Mouse (Mus musculus): ENCODE results near the gene Hacd4. TPM values are rescaled to one million over a fixed set of nuclear protein-coding genes. Genes with fewer than 3 reads are reported as not detected.
A peak's percentile ranks its signal among the peaks of the same experiment; 100 is the strongest.

The Hacd4 gene
- polyA plus RNA-seq, 1 experiment from 2014 or later, result 20.3 TPM

GRCm38 (mm10) chr4:88370819-88371218 lies 67.9 kb downstream of the Hacd4 start:
- 89% methylated on average over 8 of the region's 8 CpGs for WGBS
- Histone ChIP-seq H3K9me3 (ENCODE audit: low read length) (no peaks in the 10 kb centered on the region), H3K4me1 (ENCODE audit: insufficient read depth, low read length) (no peaks in the 10 kb centered on the region), H3K9ac (replicated peaks; ENCODE audit: low read length) (no peak overlapping the region), H3K4me2 (replicated peaks; ENCODE audit: low read depth, low read length) (no peak overlapping the region), H3K4me3 (ENCODE audit: low read length) (no peak overlapping the region), H3K27ac (ENCODE audit: low read length) (no peak overlapping the region), H3K27me3 (ENCODE audit: insufficient read depth, low read length) (no peaks in the 10 kb centered on the region), H3K36me3 (ENCODE audit: insufficient read depth, low read length) (no peaks in the 10 kb centered on the region)
- no peak for ATAC-seq (ENCODE audit: low FRiP score, low TSS enrichment)

GRCm38 (mm10) chr4:88369951-88370350 lies 68.8 kb downstream of the Hacd4 start:
- no peak overlapping the region for H3K4me2 ChIP-seq (replicated peaks; ENCODE audit: low read depth, low read length)
- no peaks in the 10 kb centered on the region for H3K36me3 ChIP-seq (ENCODE audit: insufficient read depth, low read length)
- ATAC-seq (ENCODE audit: low FRiP score, low TSS enrichment), result no peak
- no peak overlapping the region for H3K4me3 ChIP-seq (ENCODE audit: low read length)
- H3K27me3 ChIP-seq (ENCODE audit: insufficient read depth, low read length), result no peaks in the 10 kb centered on the region
- 72% methylated on average over 6 of the region's 6 CpGs for WGBS
- no peaks in the 10 kb centered on the region for H3K4me1 ChIP-seq (ENCODE audit: insufficient read depth, low read length)
- H3K9ac ChIP-seq (replicated peaks; ENCODE audit: low read length), result no peak overlapping the region
- H3K9me3 ChIP-seq (ENCODE audit: low read length), result no peaks in the 10 kb centered on the region
- no peak overlapping the region for H3K27ac ChIP-seq (ENCODE audit: low read length)

GRCm38 (mm10) chr4:88357431-88357830 lies 81.3 kb downstream of the Hacd4 start:
- no peak overlapping the region for H3K9ac ChIP-seq (replicated peaks; ENCODE audit: low read length)
- no peak overlapping the region for H3K4me2 ChIP-seq (replicated peaks; ENCODE audit: low read depth, low read length)
- no peaks in the 10 kb centered on the region for H3K4me1 ChIP-seq (ENCODE audit: insufficient read depth, low read length)
- H3K4me3 ChIP-seq (ENCODE audit: low read length), result no peak overlapping the region
- WGBS, result 87% methylated on average over 3 of the region's 3 CpGs
- 0 out of 2 replicates have a peak, but pooled peaks cover 5% of the 10 kb centered on the region for H3K36me3 ChIP-seq (ENCODE audit: insufficient read depth, low read length)
- no peaks in the 10 kb centered on the region for H3K27me3 ChIP-seq (ENCODE audit: insufficient read depth, low read length)
- H3K9me3 ChIP-seq (ENCODE audit: low read length), result no peaks in the 10 kb centered on the region
- no peak for ATAC-seq (ENCODE audit: low FRiP score, low TSS enrichment)
- H3K27ac ChIP-seq (ENCODE audit: low read length), result no peak overlapping the region

GRCm38 (mm10) chr4:88356652-88357051 lies 82.1 kb downstream of the Hacd4 start:
- Histone ChIP-seq H3K9ac (replicated peaks; ENCODE audit: low read length) (no peak overlapping the region), H3K36me3 (ENCODE audit: insufficient read depth, low read length) (0 out of 2 replicates have a peak, but pooled peaks cover 5% of the 10 kb centered on the region), H3K9me3 (ENCODE audit: low read length) (no peaks in the 10 kb centered on the region), H3K4me1 (ENCODE audit: insufficient read depth, low read length) (no peaks in the 10 kb centered on the region), H3K27ac (ENCODE audit: low read length) (no peak overlapping the region), H3K4me2 (replicated peaks; ENCODE audit: low read depth, low read length) (no peak overlapping the region), H3K27me3 (ENCODE audit: insufficient read depth, low read length) (no peaks in the 10 kb centered on the region), H3K4me3 (ENCODE audit: low read length) (no peak overlapping the region)
- no peak for ATAC-seq (ENCODE audit: low FRiP score, low TSS enrichment)
- WGBS, result 71% methylated on average over 2 of the region's 2 CpGs

GRCm38 (mm10) chr4:88350910-88351309 lies 87.8 kb downstream of the Hacd4 start:
- ATAC-seq (ENCODE audit: low FRiP score, low TSS enrichment), result peak; percentile 71; the same call in 1 of the 2 replicates
- no peaks in the 10 kb centered on the region for H3K4me1 ChIP-seq (ENCODE audit: insufficient read depth, low read length)
- no peak overlapping the region for H3K4me3 ChIP-seq (ENCODE audit: low read length)
- H3K27ac ChIP-seq (ENCODE audit: low read length), result no peak overlapping the region
- no peaks in the 10 kb centered on the region for H3K9me3 ChIP-seq (ENCODE audit: low read length)
- no peak overlapping the region for H3K4me2 ChIP-seq (replicated peaks; ENCODE audit: low read depth, low read length)
- no peaks in the 10 kb centered on the region for H3K36me3 ChIP-seq (ENCODE audit: insufficient read depth, low read length)
- WGBS, result 4% methylated on average over 4 of the region's 4 CpGs
- no peaks in the 10 kb centered on the region for H3K27me3 ChIP-seq (ENCODE audit: insufficient read depth, low read length)
- no peak overlapping the region for H3K9ac ChIP-seq (replicated peaks; ENCODE audit: low read length)

Other genes starting within 250 kb of the Hacd4 start
- gene Ifnb1, start 83.8 kb upstream of the Hacd4 start, polyA plus RNA-seq (2015; fragmentation: Nextera tagmentation; extraction: Ambion mirVana), result not detected in 2 replicates
- gene Ifna15, start 119.3 kb upstream of the Hacd4 start, polyA plus RNA-seq (2015; fragmentation: Nextera tagmentation; extraction: Ambion mirVana), result not detected in 2 replicates
- gene Ifna14, start 132.9 kb upstream of the Hacd4 start, polyA plus RNA-seq (2015; fragmentation: Nextera tagmentation; extraction: Ambion mirVana), result not detected in 2 replicates
- not detected in 2 replicates for gene Ifna9, start 153.5 kb upstream of the Hacd4 start, polyA plus RNA-seq (2015; fragmentation: Nextera tagmentation; extraction: Ambion mirVana)
- not detected in 2 replicates for gene Ifna12, start 164.4 kb upstream of the Hacd4 start, polyA plus RNA-seq (2015; fragmentation: Nextera tagmentation; extraction: Ambion mirVana)
- gene C87499, start 195.5 kb upstream of the Hacd4 start, polyA plus RNA-seq (2015; fragmentation: Nextera tagmentation; extraction: Ambion mirVana), result not detected in 2 replicates
- gene Ifna13, start 205.5 kb upstream of the Hacd4 start, polyA plus RNA-seq (2015; fragmentation: Nextera tagmentation; extraction: Ambion mirVana), result not detected in 2 replicates
- gene Ifna16, start 238.0 kb upstream of the Hacd4 start, polyA plus RNA-seq (2015; fragmentation: Nextera tagmentation; extraction: Ambion mirVana), result not detected in 2 replicates
- gene Ifna2, start 245.0 kb upstream of the Hacd4 start, polyA plus RNA-seq (2015; fragmentation: Nextera tagmentation; extraction: Ambion mirVana), result not detected in 2 replicates

All from kidney, embryonic 16.5 days (tissue).